Mouse (Mus musculus) cortical plate, adult 2 months (tissue): ENCODE measurements around the gene Cnih1.

ENCODE experiments used
- CTCF ChIP-seq: fragments of 200-500 bp; IDR thresholded peaks from 2 replicates; pipeline ENCODE4 v1.5.1; 2011; ENCODE audit warnings: mild to moderate bottlenecking, control low read depth, low read length; ENCODE audit not compliant: insufficient read depth; ENCODE audit errors: extremely low read depth
- POLR2A ChIP-seq: fragments of 200-500 bp; IDR thresholded peaks from 2 replicates; pipeline ENCODE4 v1.6.1; 2011; ENCODE audit warnings: mild to moderate bottlenecking, low read length, control low read depth; ENCODE audit not compliant: insufficient read depth; ENCODE audit errors: extremely low read depth

- TF ChIP-seq POLR2A (no peak), CTCF (no peak)
Observed at GRCm38 (mm10) chr14:46761186-46761585, 27.0 kb downstream of the Cnih1 start.
